Mouse (Mus musculus) kidney, adult 2 months (tissue): ENCODE data around the gene Sesn1.

Experiments used
- CTCF ChIP-seq: fragments of 200-500 bp; conservative IDR thresholded peaks from 2 replicates; pipeline ENCODE4 v1.5.1; 2011; ENCODE audit warnings: low read depth, mild to moderate bottlenecking, control low read depth, low read length, moderate library complexity, mixed read lengths; ENCODE audit not compliant: insufficient read depth, insufficient read length
- POLR2A ChIP-seq: fragments of 200-500 bp; IDR thresholded peaks from one replicate; pipeline ENCODE4 v1.6.1; 2011; ENCODE audit warnings: low read depth, low read length, control low read depth

- TF ChIP-seq CTCF (no peak), POLR2A (no peak)
Measured at GRCm38 (mm10) chr10:41838911-41839310, 29.2 kb downstream of the Sesn1 start.
